Mouse (Mus musculus) kidney, adult 2 months (tissue): ENCODE results near the gene Plxdc1. TPM values are rescaled to one million over a fixed set of nuclear protein-coding genes. Genes with fewer than 3 reads are reported as not detected.

Experiments
- DNase-seq: peaks from one replicate; pipeline ENCODE4 v3.0.0; 2021
- H3K27ac ChIP-seq: fragments of 200-500 bp; 2 replicates; pipeline ENCODE4 v1.5.1; 2012; ENCODE audit warnings: low read depth, low read length, control low read depth, inconsistent platforms; ENCODE audit not compliant: insufficient read depth
- H3K27me3 ChIP-seq: fragments of 200-500 bp; replicated peaks from 2 replicates; pipeline ENCODE4 v1.6.1; 2012; ENCODE audit warnings: mild to moderate bottlenecking, moderate library complexity, low read length, inconsistent platforms; ENCODE audit not compliant: control insufficient read depth, insufficient read depth
- H3K36me3 ChIP-seq: fragments of 200-500 bp; 2 replicates; pipeline ENCODE4 v1.6.1; 2012; ENCODE audit warnings: mild to moderate bottlenecking, moderate library complexity, low read length, inconsistent platforms; ENCODE audit not compliant: control insufficient read depth, insufficient read depth
- H3K4me1 ChIP-seq: fragments of 200-500 bp; 2 replicates; pipeline ENCODE4 v1.6.1; 2011; ENCODE audit warnings: low read length; ENCODE audit not compliant: control insufficient read depth, insufficient read depth
- H3K4me3 ChIP-seq: fragments of 200-500 bp; 2 replicates; pipeline ENCODE4 v1.5.1; 2011; ENCODE audit warnings: mild to moderate bottlenecking, low read depth, low read length, control low read depth; ENCODE audit not compliant: insufficient read depth
- CTCF ChIP-seq: fragments of 200-500 bp; conservative IDR thresholded peaks from 2 replicates; pipeline ENCODE4 v1.5.1; 2011; ENCODE audit warnings: low read depth, mild to moderate bottlenecking, control low read depth, low read length, moderate library complexity, mixed read lengths; ENCODE audit not compliant: insufficient read depth, insufficient read length
- POLR2A ChIP-seq: fragments of 200-500 bp; IDR thresholded peaks from one replicate; pipeline ENCODE4 v1.6.1; 2011; ENCODE audit warnings: low read depth, low read length, control low read depth
- WGBS: fragments of 180-500 bp; shearing (Covaris S2); methylation state at CpG from one replicate; pipeline ENCODE4 v1.1.7; 2018; 5-methylcytosine and 5-hydroxymethylcytosine counted together
- polyA plus RNA-seq: library from polyadenylated mRNA; depleted of rRNA; stranded (reverse); fragments of >200 nt; gene quantifications from 2 replicates; pipeline ENCODE4 v1.2.3, GENCODE M21; 2012

The Plxdc1 gene
- polyA plus RNA-seq, 1 experiment: 1.0 TPM

- TF ChIP-seq CTCF: no peak
- TF ChIP-seq POLR2A: no peak
- no peak for DNase-seq
- Histone ChIP-seq H3K27ac (no peak overlapping the region), H3K4me1 (no peaks in the 10 kb centered on the region), H3K36me3 (no peaks in the 10 kb centered on the region), H3K27me3 (no peaks in the 10 kb centered on the region), H3K4me3 (no peak overlapping the region)
- 90% methylated on average over 10 of the region's 10 CpGs for WGBS
Measured at GRCm38 (mm10) chr11:97924217-97924616, 62.0 kb downstream of the Plxdc1 start.

GRCm38 (mm10) chr11:97923639-97924038 is 62.6 kb downstream of the Plxdc1 start:
- DNase-seq: peak; percentile 14
- TF ChIP-seq CTCF (no peak), POLR2A (no peak)
- Histone ChIP-seq H3K36me3 (no peaks in the 10 kb centered on the region), H3K27me3 (no peaks in the 10 kb centered on the region), H3K27ac (no peak overlapping the region), H3K4me1 (no peaks in the 10 kb centered on the region), H3K4me3 (no peak overlapping the region)
- 56% methylated on average over 9 of the region's 9 CpGs for WGBS

GRCm38 (mm10) chr11:97915974-97916503 is 70.2 kb downstream of the Plxdc1 start:
- DNase-seq: no peak
- H3K4me1 ChIP-seq: no peaks in the 10 kb centered on the region
- no peak overlapping the region for H3K4me3 ChIP-seq
- TF ChIP-seq POLR2A (no peak), CTCF (no peak)
- no peaks in the 10 kb centered on the region for H3K27me3 ChIP-seq
- 88% methylated on average over 6 of the region's 6 CpGs for WGBS
- no peak overlapping the region for H3K27ac ChIP-seq
- no peaks in the 10 kb centered on the region for H3K36me3 ChIP-seq

GRCm38 (mm10) chr11:97915471-97915870 is 70.8 kb downstream of the Plxdc1 start:
- 80% methylated on average over 2 of the region's 2 CpGs for WGBS

GRCm38 (mm10) chr11:97913111-97913510 is 73.1 kb downstream of the Plxdc1 start:
- Histone ChIP-seq H3K36me3 (no peaks in the 10 kb centered on the region), H3K4me3 (no peak overlapping the region), H3K27me3 (no peaks in the 10 kb centered on the region), H3K4me1 (no peaks in the 10 kb centered on the region), H3K27ac (no peak overlapping the region)
- WGBS: 85% methylated on average over 14 of the region's 14 CpGs
- no peak for DNase-seq
- TF ChIP-seq POLR2A: no peak
- no peak for TF ChIP-seq CTCF

More at GRCm38 (mm10) chr11:97915471-97915870, 70.8 kb downstream of the Plxdc1 start:
- Histone ChIP-seq H3K27me3 (no peaks in the 10 kb centered on the region), H3K36me3 (no peaks in the 10 kb centered on the region), H3K4me3 (no peak overlapping the region), H3K4me1 (no peaks in the 10 kb centered on the region), H3K27ac (no peak overlapping the region)
- no peak for TF ChIP-seq CTCF
- TF ChIP-seq POLR2A: no peak
- DNase-seq: no peak

- H3K4me3 ChIP-seq: no peak overlapping the region
- DNase-seq: no peak
- no peak overlapping the region for H3K27ac ChIP-seq
- no peaks in the 10 kb centered on the region for H3K36me3 ChIP-seq
- no peaks in the 10 kb centered on the region for H3K27me3 ChIP-seq
- no peaks in the 10 kb centered on the region for H3K4me1 ChIP-seq
- 78% methylated on average over 11 of the region's 11 CpGs for WGBS
- TF ChIP-seq CTCF (no peak), POLR2A (no peak)
Measured at GRCm38 (mm10) chr11:97908634-97909348, 77.5 kb downstream of the Plxdc1 start.

- no peak for DNase-seq
- WGBS: 87% methylated on average over 5 of the region's 5 CpGs
Measured at GRCm38 (mm10) chr11:97907935-97908334, 78.3 kb downstream of the Plxdc1 start.

More at GRCm38 (mm10) chr11:97907935-97908334, 78.3 kb downstream of the Plxdc1 start:
- no peak overlapping the region for H3K4me3 ChIP-seq
- no peaks in the 10 kb centered on the region for H3K27me3 ChIP-seq
- no peak overlapping the region for H3K27ac ChIP-seq
- H3K36me3 ChIP-seq: no peaks in the 10 kb centered on the region
- H3K4me1 ChIP-seq: no peaks in the 10 kb centered on the region
- no peak for TF ChIP-seq POLR2A
- no peak for TF ChIP-seq CTCF
